Mouse (Mus musculus) erythroblast, embryonic 14.5 days (primary cell): ENCODE measurements around the gene Snx12. TPM values are rescaled to one million over a fixed set of nuclear protein-coding genes. Genes with fewer than 3 reads are reported as not detected.
A peak's percentile ranks its signal among the peaks of the same experiment; 100 is the strongest.

Experiments used
- H3K27me3 ChIP-seq: 2 replicates; pipeline ENCODE4 v1.6.1; 2012; ENCODE audit warnings: inconsistent platforms; ENCODE audit not compliant: control insufficient read depth
- H3K36me3 ChIP-seq: 2 replicates; pipeline ENCODE4 v1.6.1; 2012; ENCODE audit warnings: mild to moderate bottlenecking, inconsistent platforms; ENCODE audit not compliant: control insufficient read depth
- H3K4me1 ChIP-seq: 2 replicates; pipeline ENCODE4 v1.6.1; 2012; ENCODE audit warnings: inconsistent platforms; ENCODE audit not compliant: control insufficient read depth
- H3K4me3 ChIP-seq: replicated peaks from 2 replicates; pipeline ENCODE3; 2012; ENCODE audit warnings: moderate library complexity, mild to moderate bottlenecking, inconsistent platforms
- H3K9me3 ChIP-seq: 2 replicates; pipeline ENCODE4 v1.6.1; 2012; ENCODE audit warnings: low read length, inconsistent platforms, mixed read lengths; ENCODE audit not compliant: control insufficient read depth
- GATA1 ChIP-seq: IDR thresholded peaks from 2 replicates; pipeline ENCODE4 v1.6.1; 2012; ENCODE audit warnings: low read length, inconsistent platforms, mixed read lengths
- TAL1 ChIP-seq: IDR thresholded peaks from 3 replicates; pipeline ENCODE4 v1.6.1; 2012; ENCODE audit warnings: low read length, inconsistent platforms, mixed read lengths
- polyA plus RNA-seq: library from polyadenylated mRNA; stranded (reverse); fragments of >175 nt; gene quantifications from 2 replicates; pipeline ENCODE4 v1.2.3, GENCODE M21; 2012

The Snx12 gene
- polyA plus RNA-seq = 1.8 and 1.9 TPM in 2 replicates

DNA sequence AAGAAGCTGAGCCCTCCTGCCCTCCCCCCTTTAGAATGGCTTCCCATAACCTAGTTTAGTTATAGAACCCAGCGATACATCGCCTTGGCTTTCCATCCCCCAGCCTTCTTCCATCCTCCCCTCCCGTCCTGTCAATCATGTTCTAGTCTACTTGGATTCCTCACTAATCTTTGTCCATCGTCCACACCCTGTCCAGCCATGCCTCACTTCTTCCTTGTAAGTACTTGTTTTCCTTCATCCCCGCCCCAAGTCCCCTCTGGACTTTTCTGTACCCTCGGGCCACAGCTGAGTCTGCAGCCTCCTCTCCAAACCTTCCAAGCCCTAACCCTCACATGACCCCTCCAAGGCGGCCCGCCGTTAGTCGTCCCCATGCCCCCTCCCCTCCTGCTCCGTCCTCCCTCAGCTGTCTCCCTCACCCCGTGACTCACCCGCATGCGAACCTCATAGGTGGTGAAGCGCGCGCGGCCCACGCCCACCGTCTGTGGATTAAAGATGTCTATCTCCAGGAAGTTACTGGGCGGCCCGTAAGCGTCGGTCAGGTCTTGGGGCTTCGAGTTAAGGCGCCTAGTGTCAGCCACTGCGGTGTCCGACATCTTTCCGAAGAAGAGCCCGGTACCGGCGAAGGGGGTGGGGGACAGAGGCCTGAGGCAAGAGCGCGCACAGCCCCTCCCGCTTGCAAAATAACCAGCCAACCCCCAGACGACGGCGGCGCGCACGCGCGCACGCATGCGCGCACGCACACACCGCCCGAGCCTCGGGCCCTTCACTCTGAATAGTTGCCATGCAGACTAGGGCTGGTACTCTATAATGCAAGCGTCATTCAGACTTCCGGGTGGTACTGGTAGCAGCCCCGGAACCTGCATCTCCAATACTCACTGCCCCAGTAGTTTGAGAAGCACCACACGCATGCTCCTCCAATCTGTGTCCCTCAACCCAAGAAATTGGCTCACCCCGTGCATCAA lies at the start of gene Snx12:
Snx12 (minus strand) TSS at position 730 of the 962 bp plus-strand sequence.
- no peak for TF ChIP-seq TAL1
- TF ChIP-seq GATA1 = no peak
- peak within 1 kb of the TSS; percentile 80 for H3K4me3 ChIP-seq
- no peaks in the 10 kb centered on the region for H3K9me3 ChIP-seq
- no peaks in the 10 kb centered on the region for H3K36me3 ChIP-seq
- H3K4me1 ChIP-seq = peaks cover 19% of the 10 kb centered on the region
- peaks cover 14% of the 10 kb centered on the region; the same call in 1 of the 2 replicates for H3K27me3 ChIP-seq

DNA sequence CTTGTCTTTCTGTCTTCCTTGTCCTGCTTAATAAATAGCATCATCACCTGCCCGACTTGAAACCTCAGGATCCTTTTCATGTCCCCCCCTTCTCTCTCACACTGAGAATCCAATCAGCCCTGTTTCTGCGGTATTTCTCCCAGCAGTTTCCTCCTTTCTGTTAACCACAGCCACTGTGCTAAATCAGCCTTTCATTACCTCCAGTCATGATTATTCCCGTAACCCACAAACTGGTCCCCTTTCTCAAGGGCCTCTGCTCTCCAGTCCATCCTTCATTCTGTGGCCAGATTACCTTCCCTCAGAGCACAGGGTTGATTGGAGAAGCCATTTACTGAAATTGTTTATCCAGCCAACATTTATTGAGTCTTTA lies 46.4 kb upstream of the Snx12 start, which contains the start of gene Gm20489:
Gm20489 (minus strand) TSS at position 269 of the 370 bp plus-strand sequence.
- no peaks in the 10 kb centered on the region for H3K9me3 ChIP-seq
- no peak for TF ChIP-seq TAL1
- TF ChIP-seq GATA1 = no peak
- H3K27me3 ChIP-seq = peaks cover 9% of the 10 kb centered on the region
- peak within 1 kb of the TSS; percentile 9 for H3K4me3 ChIP-seq
- H3K4me1 ChIP-seq = peaks cover 19% of the 10 kb centered on the region
- H3K36me3 ChIP-seq = no peaks in the 10 kb centered on the region

DNA sequence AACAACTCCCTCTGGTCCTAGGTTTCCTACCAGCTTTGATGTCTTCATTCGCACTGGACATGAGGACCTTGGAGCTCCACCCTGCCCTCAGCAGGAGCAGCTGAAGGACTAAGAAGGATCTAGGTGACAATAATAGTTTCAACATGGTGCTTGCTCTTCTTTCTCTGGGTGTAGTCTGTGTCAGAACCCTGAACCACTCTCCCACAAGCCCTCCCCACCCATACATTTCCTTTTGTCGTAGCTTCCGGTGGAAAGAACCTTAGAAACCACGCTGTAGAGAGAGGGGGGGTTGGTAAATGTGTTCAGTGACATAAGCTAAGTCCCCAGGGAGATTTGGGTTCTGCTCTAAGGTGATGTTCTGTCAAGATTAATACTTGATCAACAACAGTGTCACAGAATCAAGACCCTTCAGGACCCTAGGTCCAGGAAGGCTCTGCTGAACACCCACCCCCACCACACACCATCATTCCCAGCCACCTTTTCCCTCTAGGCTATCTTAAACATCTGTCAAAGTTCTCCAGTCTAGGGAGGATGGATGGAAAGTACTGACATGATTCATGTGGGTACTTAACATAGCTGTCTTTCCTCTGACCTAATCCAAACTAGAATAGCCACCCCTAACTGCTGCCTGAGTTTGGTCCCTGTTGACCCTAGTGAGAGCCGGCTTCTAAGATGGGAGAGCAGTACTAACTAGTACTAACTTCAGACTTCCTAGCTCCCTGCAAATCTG lies 45.8 kb upstream of the Snx12 start, which contains the start of gene Il2rg:
Il2rg (minus strand) TSS at position 231 of the 730 bp plus-strand sequence.
- no peaks in the 10 kb centered on the region for H3K36me3 ChIP-seq
- H3K27me3 ChIP-seq = peaks cover 9% of the 10 kb centered on the region
- TF ChIP-seq TAL1 = no peak
- no peak for TF ChIP-seq GATA1
- no peaks in the 10 kb centered on the region for H3K9me3 ChIP-seq
- peak within 1 kb of the TSS; percentile 9 for H3K4me3 ChIP-seq
- peaks cover 14% of the 10 kb centered on the region for H3K4me1 ChIP-seq

DNA sequence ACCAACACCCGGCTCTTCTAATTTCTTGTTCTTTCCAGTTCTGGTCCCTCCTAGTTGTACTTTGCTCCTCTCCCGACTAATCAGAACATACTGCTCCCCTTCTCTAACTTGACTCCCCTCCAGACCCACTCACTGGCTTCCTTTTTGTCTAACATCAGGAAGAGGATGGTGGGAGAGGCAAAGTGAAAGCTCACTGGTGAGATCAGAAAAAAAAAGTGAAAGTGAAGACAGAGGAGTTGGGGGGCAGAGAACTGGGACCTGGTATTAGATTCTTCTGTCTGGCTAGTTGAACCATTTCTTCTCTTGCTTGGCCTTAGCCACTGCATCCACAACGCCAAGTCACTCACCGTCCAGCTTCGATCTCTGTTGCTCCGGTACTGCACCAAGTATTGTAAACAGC lies 44.3 kb upstream of the Snx12 start:
- no peak overlapping the region for H3K4me3 ChIP-seq
- no peaks in the 10 kb centered on the region for H3K9me3 ChIP-seq
- peaks cover 9% of the 10 kb centered on the region for H3K4me1 ChIP-seq
- no peaks in the 10 kb centered on the region for H3K36me3 ChIP-seq
- peaks cover 9% of the 10 kb centered on the region for H3K27me3 ChIP-seq
- no peak for TF ChIP-seq TAL1
- no peak for TF ChIP-seq GATA1

DNA sequence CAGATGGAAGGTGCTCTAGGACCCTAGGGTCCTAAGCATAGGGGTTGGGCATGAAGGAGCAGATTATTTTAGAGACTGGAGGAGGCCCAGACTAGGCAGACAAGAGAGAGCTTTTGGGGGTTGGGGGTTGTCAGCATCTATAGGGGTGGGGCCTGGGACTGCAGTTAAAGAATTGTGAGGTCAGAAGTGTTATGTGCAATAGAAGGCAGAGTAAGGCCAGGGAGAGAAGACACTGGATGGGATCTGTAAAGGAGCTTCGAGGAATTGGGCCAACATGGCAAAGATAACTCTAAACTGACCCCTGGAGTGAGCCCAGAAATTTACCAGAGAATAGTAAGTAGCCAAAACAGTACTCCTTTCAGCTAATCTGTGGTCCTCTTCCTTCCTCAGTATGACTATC lies 41.5 kb upstream of the Snx12 start, which contains the start of gene Gm614:
Gm614 (minus strand) TSS at position 101 of the 400 bp plus-strand sequence.
- no peak for TF ChIP-seq GATA1
- no peak for TF ChIP-seq TAL1
- Histone ChIP-seq H3K4me1 (peaks cover 15% of the 10 kb centered on the region), H3K4me3 (no peak within 1 kb of the TSS), H3K36me3 (peaks cover 14% of the 10 kb centered on the region), H3K27me3 (peaks cover 9% of the 10 kb centered on the region), H3K9me3 (no peaks in the 10 kb centered on the region)

DNA sequence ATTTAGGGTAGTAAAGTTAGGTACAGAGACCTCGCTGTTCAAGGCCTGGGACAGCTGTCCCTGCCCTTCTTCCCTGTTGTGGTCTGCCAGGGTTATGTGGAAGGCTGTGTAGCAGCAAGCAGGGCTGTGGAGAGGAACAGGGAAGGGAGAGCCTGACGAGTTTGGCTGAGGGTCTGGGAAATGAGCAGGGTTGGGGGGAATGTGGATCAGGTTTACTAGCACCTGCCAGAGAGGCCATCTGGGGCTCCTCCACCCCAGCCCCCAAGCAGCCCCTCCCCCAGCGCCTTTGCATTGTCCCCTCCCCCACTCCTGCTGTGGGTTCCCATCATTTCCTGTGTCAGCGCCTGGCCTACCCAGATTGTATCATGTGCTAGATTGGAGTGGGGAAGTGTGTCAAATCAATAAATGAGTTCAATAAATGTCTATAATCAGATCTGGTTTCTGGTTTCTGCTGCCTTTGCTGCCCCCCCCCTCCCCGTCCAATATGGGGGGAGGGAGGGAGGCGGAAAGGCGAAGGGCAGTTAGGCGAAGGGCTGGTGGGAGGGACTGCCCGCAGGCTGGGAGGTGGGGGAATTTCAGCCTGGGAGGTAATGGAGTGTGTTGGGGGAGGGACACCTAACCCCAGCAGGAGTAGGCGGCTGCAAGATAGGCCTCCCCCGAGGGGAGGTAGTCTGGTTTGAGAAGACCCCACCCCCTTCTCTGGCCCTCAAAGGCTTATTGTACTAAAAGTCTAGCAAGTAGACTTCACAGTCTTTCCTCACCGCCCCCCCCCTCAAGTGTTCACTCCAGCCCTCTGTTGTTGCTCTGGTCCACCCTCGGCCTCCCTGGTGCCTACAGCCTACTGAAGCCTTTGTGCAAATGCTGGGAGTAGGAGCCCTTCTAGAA lies 38.3 kb upstream of the Snx12 start:
- peaks cover 4% of the 10 kb centered on the region; the same call in 1 of the 2 replicates for H3K27me3 ChIP-seq
- no peak for TF ChIP-seq TAL1
- no peak for TF ChIP-seq GATA1
- H3K9me3 ChIP-seq = peaks cover 6% of the 10 kb centered on the region; the same call in 1 of the 2 replicates
- no peak overlapping the region for H3K4me3 ChIP-seq
- peaks cover 17% of the 10 kb centered on the region for H3K4me1 ChIP-seq
- H3K36me3 ChIP-seq = peaks cover 46% of the 10 kb centered on the region

DNA sequence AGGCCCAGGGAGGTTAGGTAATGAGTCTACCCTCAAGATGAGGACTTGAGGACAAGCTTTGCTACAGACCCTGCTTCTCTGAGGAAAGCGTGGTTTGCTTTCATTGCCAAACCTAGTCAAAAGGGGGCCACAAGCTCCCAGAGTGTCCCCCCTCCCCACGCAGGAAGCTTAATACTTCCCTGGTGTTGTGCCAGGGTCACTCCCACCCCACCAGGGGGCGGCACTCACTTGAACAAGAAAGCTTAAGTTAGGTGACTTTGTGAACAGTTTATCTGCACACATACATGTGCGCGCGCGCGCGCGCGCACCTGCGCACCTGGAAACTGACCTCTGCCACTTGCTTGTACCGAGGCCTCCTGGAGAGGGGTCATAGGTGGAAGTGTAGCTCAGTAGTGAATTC lies 34.2 kb upstream of the Snx12 start:
- Histone ChIP-seq H3K27me3 (peaks cover 6% of the 10 kb centered on the region; the same call in 1 of the 2 replicates), H3K4me1 (peaks cover 21% of the 10 kb centered on the region), H3K36me3 (peaks cover 48% of the 10 kb centered on the region), H3K4me3 (peak overlapping the region; percentile 76), H3K9me3 (peaks cover 15% of the 10 kb centered on the region)
- no peak for TF ChIP-seq TAL1
- no peak for TF ChIP-seq GATA1

DNA sequence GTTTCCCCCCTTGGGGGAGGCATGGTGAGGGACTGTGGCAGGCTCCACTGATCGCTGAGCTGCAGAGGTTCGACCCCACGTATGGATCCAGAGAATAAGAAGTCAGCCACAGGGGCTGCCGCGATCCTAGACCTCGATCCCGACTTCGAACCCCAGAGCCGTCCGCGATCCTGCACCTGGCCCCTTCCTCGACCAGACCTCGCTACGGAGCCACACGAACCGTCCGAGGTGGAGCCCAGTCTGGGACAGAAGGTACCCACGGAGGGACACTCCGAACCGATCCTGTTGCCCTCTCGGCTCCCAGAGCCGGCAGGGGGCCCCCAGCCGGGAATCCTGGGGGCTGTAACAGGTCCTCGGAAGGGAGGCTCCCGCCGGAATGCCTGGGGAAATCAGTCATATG lies 32.4 kb upstream of the Snx12 start:
- H3K27me3 ChIP-seq = peaks cover 6% of the 10 kb centered on the region; the same call in 1 of the 2 replicates
- TF ChIP-seq GATA1 (no peak), TAL1 (no peak)

More for the DNA sequence above, 32.4 kb upstream of the Snx12 start:
- Histone ChIP-seq H3K9me3 (peaks cover 15% of the 10 kb centered on the region), H3K4me1 (peaks cover 15% of the 10 kb centered on the region), H3K4me3 (peak overlapping the region; percentile 76), H3K36me3 (peaks cover 43% of the 10 kb centered on the region)
